Mouse (Mus musculus): ENCODE results near the gene Tmtc4. TPM values are rescaled to one million over a fixed set of nuclear protein-coding genes. Genes with fewer than 3 reads are reported as not detected.

The Tmtc4 gene
- total and polyA plus RNA-seq, 3 experiments: 1.4 to 3.3 (median 2.7) TPM

- H3K4me1 ChIP-seq (ENCODE audit: control insufficient read depth in 1 of 2, insufficient read depth in 2 of 2): peaks cover 0 to 14% of the 10 kb centered on the region in 2 experiments; a peak in 2 of 4 replicates
- in situ Hi-C loops (cut with MboI; ENCODE audit: low pct_ligation_motif_present, low pct_unique_long_range_greater_than_20kb, low sequenced_read_pairs) (no loop called here), dilution Hi-C loops (cut with MboI; ENCODE audit: extremely low pct_ligation_motif_present, extremely low pct_unique_long_range_greater_than_20kb, low sequenced_read_pairs) (no loop called here)
- H3K79me2 ChIP-seq (replicated peaks; ENCODE audit: control insufficient read depth, extremely low read depth, insufficient read depth, poor library complexity, severe bottlenecking): no peaks in the 10 kb centered on the region
- no peaks in the 10 kb centered on the region for H3K9me3 ChIP-seq (replicated peaks; ENCODE audit: low read length)
- DNase-seq (ENCODE audit: extremely low read depth): no peak
- H3K9ac ChIP-seq (ENCODE audit: insufficient read depth, low read depth): no peak overlapping the region
- H3K4me2 ChIP-seq (ENCODE audit: insufficient read depth, low read depth, poor library complexity, severe bottlenecking): no peak overlapping the region
- H3K4me3 ChIP-seq (replicated peaks in 1 of 3; ENCODE audit: low read depth in 2 of 3, low read length in 2 of 3, poor library complexity in 1 of 3): no peak overlapping the region
- peaks cover 0 to 3% of the 10 kb centered on the region in 2 experiments for H3K36me3 ChIP-seq (replicated peaks in 1 of 2; ENCODE audit: control insufficient read depth in 1 of 2, insufficient read depth in 1 of 2, low read length in 1 of 2)
- H3K27me3 ChIP-seq (replicated peaks): no peaks in the 10 kb centered on the region
- TF ChIP-seq MAFK (IDR thresholded peaks at IDR 0.05; ENCODE audit: insufficient replicate concordance, low read length): peak; percentile 78; the same call in 1 of the 2 replicates
- TF ChIP-seq BHLHE40 (IDR thresholded peaks at IDR 0.05; ENCODE audit: low read depth, low read length): no peak
- no peak for TF ChIP-seq POLR2A (IDR thresholded peaks at IDR 0.05; ENCODE audit: low read depth, low read length)
- no peak for TF ChIP-seq RAD21 (IDR thresholded peaks at IDR 0.05; ENCODE audit: low read depth, low read length)
- TF ChIP-seq ZNF384 (IDR thresholded peaks at IDR 0.05; ENCODE audit: low read depth, low read length): no peak
- no peak for TF ChIP-seq USF1 (IDR thresholded peaks at IDR 0.05; ENCODE audit: low read depth, low read length)
- no peak overlapping the region for H3K27ac ChIP-seq (ENCODE audit: insufficient read depth, low read depth)
Observed at GRCm38 (mm10) chr14:122872612-122873011, 111.2 kb downstream of the Tmtc4 start.

DNA sequence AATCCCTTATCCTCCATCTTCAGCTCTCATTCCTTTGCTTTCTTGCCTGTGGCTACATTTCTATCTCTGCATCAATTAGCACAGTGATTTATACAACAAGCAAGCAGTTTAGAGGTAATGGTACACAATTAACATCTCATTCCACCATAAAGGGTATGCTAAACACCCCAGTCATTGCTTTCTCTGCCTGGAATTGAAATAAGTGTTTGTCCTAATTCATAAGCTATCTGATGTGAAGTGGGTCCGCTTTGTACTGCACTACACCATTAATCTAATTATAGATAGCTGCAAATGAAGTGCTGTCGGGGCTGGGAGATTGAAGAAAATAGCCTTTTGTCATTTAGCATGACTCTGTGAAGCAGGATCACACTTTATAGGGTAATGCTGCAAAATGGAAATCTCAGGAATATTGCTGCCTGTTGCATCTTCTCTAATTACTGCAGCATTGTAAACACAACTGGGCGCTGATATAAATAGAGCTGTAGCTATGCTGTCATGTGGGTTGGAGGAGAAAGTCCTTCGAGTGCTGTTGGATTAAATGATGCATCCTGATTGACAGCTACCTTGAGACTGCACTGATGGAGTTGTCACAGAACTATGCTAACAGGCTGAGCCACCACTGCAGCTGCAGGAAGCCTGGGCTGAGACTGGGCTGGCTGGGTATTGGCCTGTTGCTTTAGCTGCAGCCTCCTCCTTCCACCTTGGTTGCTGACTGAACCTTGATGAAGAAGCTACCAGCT is 111.8 kb downstream of the Tmtc4 start:
- Histone ChIP-seq H3K4me3 (replicated peaks in 1 of 3; ENCODE audit: low read depth in 2 of 3, low read length in 2 of 3, poor library complexity in 1 of 3) (no peak overlapping the region), H3K9ac (ENCODE audit: insufficient read depth, low read depth) (no peak overlapping the region), H3K79me2 (replicated peaks; ENCODE audit: control insufficient read depth, extremely low read depth, insufficient read depth, poor library complexity, severe bottlenecking) (no peaks in the 10 kb centered on the region), H3K4me2 (ENCODE audit: insufficient read depth, low read depth, poor library complexity, severe bottlenecking) (no peak overlapping the region), H3K27me3 (replicated peaks) (no peaks in the 10 kb centered on the region), H3K27ac (ENCODE audit: insufficient read depth, low read depth) (no peak overlapping the region), H3K4me1 (ENCODE audit: control insufficient read depth in 1 of 2, insufficient read depth in 2 of 2) (peaks cover 0 to 14% of the 10 kb centered on the region in 2 experiments; a peak in 2 of 4 replicates), H3K9me3 (replicated peaks; ENCODE audit: low read length) (no peaks in the 10 kb centered on the region), H3K36me3 (replicated peaks in 1 of 2; ENCODE audit: control insufficient read depth in 1 of 2, insufficient read depth in 1 of 2, low read length in 1 of 2) (peaks cover 0 to 3% of the 10 kb centered on the region in 2 experiments)
- in situ Hi-C loops (cut with MboI; ENCODE audit: low pct_ligation_motif_present, low pct_unique_long_range_greater_than_20kb, low sequenced_read_pairs): no loop called here
- DNase-seq (ENCODE audit: extremely low read depth): no peak
- TF ChIP-seq CHD2 (IDR thresholded peaks at IDR 0.05; ENCODE audit: low read length) (no peak), ZNF384 (IDR thresholded peaks at IDR 0.05; ENCODE audit: low read depth, low read length) (no peak), GABPA (IDR thresholded peaks at IDR 0.05; ENCODE audit: insufficient replicate concordance, low read depth, low read length) (no peak), JUN (IDR thresholded peaks at IDR 0.05; ENCODE audit: insufficient read depth, low read depth, low read length) (no peak), ZKSCAN1 (IDR thresholded peaks at IDR 0.05; ENCODE audit: borderline replicate concordance, low read depth, low read length) (no peak), MAZ (IDR thresholded peaks at IDR 0.05; ENCODE audit: low read depth, low read length) (no peak), PAX5 (IDR thresholded peaks at IDR 0.05; ENCODE audit: low read length) (no peak), USF2 (conservative IDR thresholded peaks at IDR 0.05; ENCODE audit: low read depth, low read length) (no peak), HCFC1 (IDR thresholded peaks at IDR 0.05; ENCODE audit: low read depth, low read length) (no peak), JUND (conservative IDR thresholded peaks at IDR 0.05; ENCODE audit: low read depth, low read length) (no peak), UBTF (IDR thresholded peaks at IDR 0.05; ENCODE audit: low read depth, low read length) (no peak), POLR2AphosphoS2 (IDR thresholded peaks at IDR 0.05; ENCODE audit: low read depth, low read length) (no peak), MXI1 (IDR thresholded peaks at IDR 0.05; ENCODE audit: low read depth, low read length) (no peak), TCF12 (IDR thresholded peaks at IDR 0.05; ENCODE audit: low read depth, low read length) (no peak), E2F4 (IDR thresholded peaks at IDR 0.05; ENCODE audit: insufficient replicate concordance, low read depth, low read length) (no peak), KAT2A (IDR thresholded peaks at IDR 0.05; ENCODE audit: insufficient replicate concordance, low read length) (no peak), ZMIZ1 (IDR thresholded peaks at IDR 0.05; ENCODE audit: low read depth, low read length) (no peak)
- dilution Hi-C loops (cut with MboI; ENCODE audit: extremely low pct_ligation_motif_present, extremely low pct_unique_long_range_greater_than_20kb, low sequenced_read_pairs): no loop called here

Data from CH12.LX (cell line).